Mouse (Mus musculus): ENCODE results near the gene Itgb8.

DNA sequence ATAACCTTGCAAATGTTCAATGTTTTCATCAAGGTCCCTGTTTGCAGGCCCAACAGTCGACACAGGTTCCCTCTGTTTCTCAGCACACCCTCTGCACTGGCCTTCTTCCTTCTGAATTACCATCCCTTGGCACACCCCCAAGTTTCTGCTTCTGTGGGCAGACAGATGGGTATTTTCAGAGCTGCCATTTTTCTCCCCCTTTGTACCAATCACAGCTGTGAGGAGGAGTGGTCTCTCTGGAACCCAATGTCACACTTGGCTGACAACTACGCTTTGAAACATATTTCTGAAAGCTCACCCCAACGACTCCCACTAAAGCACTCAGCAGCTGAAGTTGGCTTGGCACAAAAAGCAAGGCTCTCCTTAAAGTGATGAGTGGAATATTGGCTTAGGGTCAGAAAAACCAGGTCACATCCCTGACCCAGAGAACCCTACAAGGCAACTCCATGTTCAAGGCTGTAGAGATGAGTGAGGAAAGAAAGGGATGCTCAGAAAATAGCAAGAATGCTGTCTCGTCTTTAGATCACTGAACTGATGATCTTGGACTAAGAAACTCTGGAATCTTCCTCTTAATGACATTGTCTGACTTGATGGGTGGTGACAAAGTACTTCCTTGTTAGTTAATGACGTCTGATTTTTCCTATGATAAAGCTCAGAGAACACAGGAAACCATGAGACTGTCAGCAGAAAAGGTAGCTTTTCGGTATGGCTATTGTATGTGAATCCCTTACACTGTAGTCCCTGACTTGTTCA, 31.7 kb downstream of the Itgb8 start:
- TF ChIP-seq CTCF (IDR thresholded peaks at IDR 0.05; ENCODE audit: low read depth), result no peak
- no peak for TF ChIP-seq EP300 (IDR thresholded peaks at IDR 0.05; ENCODE audit: low read depth)

All from liver, embryonic 14.5 days (tissue).